Mouse (Mus musculus) olfactory bulb, adult 2 months (tissue): Measurements from ENCODE around the gene 2310061N02Rik. TPM values are rescaled to one million over a fixed set of nuclear protein-coding genes. Genes with fewer than 3 reads are reported as not detected.
"Not testable (repeated sequence)": the region's sequence is repeated elsewhere in the genome, so short reads cannot be mapped to it uniquely, and the experiment has no call there.

Experiments used
- H3K27ac ChIP-seq: fragments of 200-500 bp; 2 replicates; pipeline ENCODE4 v1.5.1; 2012; ENCODE audit warnings: low read depth, low read length; ENCODE audit not compliant: insufficient read depth
- H3K4me1 ChIP-seq: fragments of 200-500 bp; 2 replicates; pipeline ENCODE4 v1.6.1; 2012; ENCODE audit warnings: low read length; ENCODE audit not compliant: control insufficient read depth, insufficient read depth
- H3K4me3 ChIP-seq: fragments of 200-500 bp; 2 replicates; pipeline ENCODE4 v1.5.1; 2012; ENCODE audit warnings: mild to moderate bottlenecking, low read depth, low read length, moderate library complexity; ENCODE audit not compliant: insufficient read depth
- CTCF ChIP-seq: fragments of 200-500 bp; IDR thresholded peaks from 2 replicates; pipeline ENCODE4 v1.5.1; 2012; ENCODE audit warnings: low read depth, mild to moderate bottlenecking, low read length, moderate library complexity; ENCODE audit not compliant: insufficient read depth
- POLR2A ChIP-seq: fragments of 200-500 bp; IDR thresholded peaks from 2 replicates; pipeline ENCODE4 v1.6.1; 2012; ENCODE audit warnings: mild to moderate bottlenecking, low read depth, low read length, moderate library complexity; ENCODE audit not compliant: insufficient read depth
- WGBS: fragments of 180-500 bp; shearing (Covaris S2); methylation state at CpG from one replicate; pipeline ENCODE4 v1.1.7; 2018; 5-methylcytosine and 5-hydroxymethylcytosine counted together
- polyA plus RNA-seq: library from polyadenylated mRNA; stranded (reverse); fragments of >200 nt; gene quantifications from 2 replicates; pipeline ENCODE4 v1.2.4, GENCODE M21; 2012; ENCODE audit warnings: low replicate concordance; ENCODE audit not compliant: missing spikeins, insufficient read depth, insufficient read length

The 2310061N02Rik gene
- polyA plus RNA-seq: not detected in 2 replicates

DNA sequence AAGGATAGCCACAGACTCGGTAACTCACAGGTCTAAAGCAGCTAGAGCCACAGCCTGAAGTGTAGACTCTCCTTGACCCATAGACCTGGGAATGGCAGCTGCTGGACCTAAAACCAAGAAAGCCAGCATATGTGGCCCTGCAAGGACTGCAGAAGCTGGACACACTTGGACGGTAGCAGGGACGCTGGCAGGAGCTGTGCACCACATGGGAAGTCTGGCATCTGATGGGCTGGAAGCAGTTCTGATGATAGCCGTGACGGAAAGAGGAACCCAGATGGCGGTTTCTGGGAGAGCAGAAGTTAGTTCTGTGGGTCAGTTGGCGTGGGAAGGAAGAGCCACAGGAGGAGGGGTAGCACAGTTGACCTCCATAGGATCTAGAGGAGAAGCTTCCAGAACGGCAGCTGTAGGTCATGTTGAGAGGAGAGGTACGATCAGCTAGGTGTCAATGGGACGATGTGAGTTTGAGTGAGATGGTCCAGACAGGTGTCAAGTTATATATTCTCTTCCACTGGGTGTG is at the start of gene 2310061N02Rik:
TSS of gene 2310061N02Rik (minus strand) at position 467 of the 517 bp plus-strand sequence.
- 90% methylated on average over 10 of the region's 10 CpGs for WGBS

DNA sequence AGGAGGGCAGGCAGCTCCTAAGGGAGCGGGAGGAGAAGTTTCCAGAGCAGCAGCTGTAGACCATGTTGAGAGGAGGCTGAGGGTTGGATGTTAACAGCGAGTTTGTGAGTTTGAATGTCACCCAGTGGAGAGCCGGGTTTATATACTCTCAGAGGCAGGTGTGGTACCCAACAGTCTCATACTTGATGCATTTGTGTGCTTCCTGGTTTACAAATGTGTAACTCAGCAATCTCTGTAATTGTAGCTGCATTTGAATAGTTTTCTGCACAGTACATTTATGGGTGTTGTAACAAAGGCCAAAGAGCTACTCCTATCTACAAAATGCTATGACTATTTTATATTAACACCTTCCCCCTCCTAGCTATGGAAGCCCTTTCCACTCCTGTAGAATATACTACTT is 43.8 kb upstream of the 2310061N02Rik start, which contains the start of gene Krtap13:
TSS of gene Krtap13 (minus strand) at position 101 of the 400 bp plus-strand sequence.
- H3K27ac ChIP-seq, H3K4me1 ChIP-seq, H3K4me3 ChIP-seq: not testable (repeated sequence)
- 94% methylated on average over 3 of the region's 3 CpGs for WGBS

More for the DNA sequence above, at the start of gene 2310061N02Rik:
- no peaks in the 10 kb centered on the region for H3K4me1 ChIP-seq
- no peak for TF ChIP-seq CTCF
- TF ChIP-seq POLR2A: no peak
- no peak within 1 kb of the TSS for H3K27ac ChIP-seq
- no peak within 1 kb of the TSS for H3K4me3 ChIP-seq

DNA sequence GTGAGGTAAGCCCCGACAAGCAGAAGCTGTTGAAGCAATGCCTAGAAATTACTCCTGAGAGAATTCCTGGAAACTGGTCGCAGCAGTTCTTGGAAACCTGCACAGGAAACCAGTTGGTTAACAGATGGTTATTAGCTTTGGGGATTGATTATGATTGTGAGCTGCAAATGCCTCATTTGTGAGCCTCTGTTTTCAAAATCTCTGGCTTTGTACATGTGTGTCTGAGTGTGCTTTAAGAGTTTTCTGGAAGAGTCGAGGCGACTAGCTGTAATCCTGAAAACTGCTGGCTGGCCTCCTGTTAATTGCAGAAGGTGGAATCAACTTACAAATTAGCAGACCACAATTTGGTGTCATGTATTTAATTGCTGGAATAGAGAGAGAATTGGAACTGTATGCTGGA is 40.2 kb upstream of the 2310061N02Rik start:
- 55% methylated on average over 4 of the region's 4 CpGs for WGBS
- Histone ChIP-seq H3K4me1 (no peaks in the 10 kb centered on the region), H3K4me3 (no peak overlapping the region), H3K27ac (no peak overlapping the region)
- TF ChIP-seq POLR2A (no peak), CTCF (no peak)

DNA sequence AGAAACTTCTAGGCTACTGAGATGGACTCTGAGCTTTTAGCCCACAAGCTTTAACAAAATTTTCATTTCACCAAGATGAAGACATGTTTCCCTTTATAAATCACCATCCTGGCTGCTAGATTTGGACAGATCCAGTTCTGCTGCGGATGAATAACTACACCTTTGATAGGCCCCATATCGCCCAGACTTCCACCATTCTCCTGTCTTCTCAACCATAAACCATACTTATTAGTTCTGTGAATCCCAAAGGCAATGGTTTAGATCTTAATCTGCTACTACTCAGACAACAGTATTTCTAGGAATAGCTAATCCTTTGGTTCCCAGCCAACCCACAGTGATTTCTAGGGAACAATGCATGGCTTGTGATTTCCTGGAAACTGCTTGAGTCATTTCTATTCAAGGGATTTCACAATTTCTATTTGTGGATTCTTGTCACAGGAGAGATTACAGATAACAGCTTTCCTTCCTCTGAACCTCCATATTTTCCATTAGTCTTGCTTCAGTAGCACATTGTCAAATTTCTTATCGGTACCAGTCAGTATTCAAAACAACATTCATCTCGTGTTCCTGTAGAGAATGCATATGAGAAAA is 37.1 kb upstream of the 2310061N02Rik start:
- Histone ChIP-seq H3K4me1 (no peaks in the 10 kb centered on the region), H3K27ac (no peak overlapping the region), H3K4me3 (no peak overlapping the region)
- WGBS: 78% methylated on average over 4 of the region's 4 CpGs
- no peak for TF ChIP-seq CTCF
- no peak for TF ChIP-seq POLR2A

DNA sequence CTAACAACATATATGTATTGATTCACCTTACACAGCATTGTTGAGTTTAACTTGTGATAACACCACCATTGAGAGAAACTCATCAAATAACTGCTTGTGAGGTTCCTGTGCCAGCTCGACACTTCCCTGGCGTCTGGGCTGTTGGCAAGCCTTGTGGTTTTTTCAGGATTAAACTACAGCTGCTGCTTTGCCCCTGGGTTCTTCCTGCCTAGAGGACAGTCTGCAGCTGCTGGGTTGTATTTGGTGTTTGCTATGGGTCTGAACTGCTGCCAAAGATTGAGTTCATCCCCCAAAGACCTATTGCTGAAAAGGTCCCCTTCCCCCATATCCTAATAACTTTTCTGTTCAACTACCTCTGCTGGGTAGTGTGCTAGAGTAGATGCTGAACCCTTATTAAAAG is 27.6 kb upstream of the 2310061N02Rik start:
- H3K4me3 ChIP-seq: no peak overlapping the region
- 51% methylated on average over 2 of the region's 2 CpGs for WGBS
- no peaks in the 10 kb centered on the region for H3K4me1 ChIP-seq
- H3K27ac ChIP-seq: no peak overlapping the region
- TF ChIP-seq CTCF (no peak), POLR2A (no peak)

DNA sequence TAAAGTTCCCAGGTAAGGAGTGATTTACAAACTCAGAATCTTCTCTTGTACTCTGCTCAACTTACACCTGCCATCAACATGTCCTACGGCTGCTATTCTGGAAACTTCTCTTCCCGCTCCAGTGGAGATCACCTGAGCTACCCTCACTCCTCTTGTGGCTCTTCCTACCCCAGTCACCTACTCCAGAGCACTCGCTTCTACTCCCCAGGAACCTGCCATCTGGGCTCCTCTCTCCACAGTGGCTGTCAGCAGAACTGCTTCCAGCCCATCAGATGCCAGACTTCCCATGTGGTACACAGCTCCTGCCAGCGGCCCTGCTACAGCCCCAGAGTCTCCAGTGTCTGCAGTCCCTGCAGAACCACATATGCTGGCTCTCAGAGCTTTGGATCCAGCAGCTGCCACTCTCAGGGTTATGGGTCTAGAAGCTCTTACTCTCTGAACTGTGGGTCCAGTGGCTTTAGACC is 21.1 kb upstream of the 2310061N02Rik start, which contains the start of gene Krtap13-1:
TSS of gene Krtap13-1 (plus strand) at position 51 of the 464 bp plus-strand sequence.
- Histone ChIP-seq H3K4me1 (no peaks in the 10 kb centered on the region), H3K27ac (no peak within 1 kb of the TSS), H3K4me3 (no peak within 1 kb of the TSS)
- 84% methylated on average over 4 of the region's 4 CpGs for WGBS
- TF ChIP-seq POLR2A (no peak), CTCF (no peak)

DNA sequence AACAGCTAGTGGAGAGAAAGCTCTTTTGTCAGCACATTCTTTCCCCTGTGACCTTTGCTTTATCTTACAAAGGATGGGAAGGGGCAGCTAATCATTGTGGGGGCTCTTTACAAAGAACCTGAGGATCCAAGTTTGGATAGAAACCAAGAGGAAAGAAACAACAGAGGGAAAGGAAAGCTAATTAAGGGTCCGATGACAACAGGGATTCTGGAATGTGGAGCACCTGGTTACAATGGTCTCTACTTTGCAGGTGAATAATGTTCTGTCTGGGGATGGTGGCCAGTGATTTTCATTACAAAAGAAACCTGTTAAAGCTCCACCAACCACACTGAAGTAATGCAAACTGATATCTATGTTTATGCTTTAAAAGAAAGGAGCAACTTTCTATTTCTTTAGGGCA is 12.3 kb upstream of the 2310061N02Rik start:
- TF ChIP-seq POLR2A (no peak), CTCF (no peak)
- Histone ChIP-seq H3K27ac (no peak overlapping the region), H3K4me1 (no peaks in the 10 kb centered on the region), H3K4me3 (no peak overlapping the region)
- WGBS: 25% methylated on average over 1 of the region's 1 CpGs

DNA sequence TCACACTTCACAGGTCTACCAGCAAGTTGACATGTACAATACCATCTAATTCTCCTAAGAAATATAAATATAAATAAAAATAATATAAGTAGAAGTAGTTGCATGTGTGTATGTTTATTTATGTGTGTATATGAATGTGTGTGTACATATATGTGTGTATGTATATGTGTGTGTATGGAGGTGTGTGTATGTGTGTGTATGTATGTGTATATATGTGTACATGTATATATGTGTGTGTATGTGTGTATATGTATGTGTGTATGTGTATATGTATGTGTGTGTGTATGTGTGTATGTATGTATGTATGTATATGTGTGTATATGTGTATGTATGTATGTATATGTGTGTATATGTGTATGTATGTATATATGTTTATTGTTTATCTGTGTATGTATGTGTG is 8.8 kb upstream of the 2310061N02Rik start:
- TF ChIP-seq POLR2A (no peak), CTCF (no peak)
- Histone ChIP-seq H3K27ac (no peak overlapping the region), H3K4me1 (no peaks in the 10 kb centered on the region), H3K4me3 (no peak overlapping the region)

DNA sequence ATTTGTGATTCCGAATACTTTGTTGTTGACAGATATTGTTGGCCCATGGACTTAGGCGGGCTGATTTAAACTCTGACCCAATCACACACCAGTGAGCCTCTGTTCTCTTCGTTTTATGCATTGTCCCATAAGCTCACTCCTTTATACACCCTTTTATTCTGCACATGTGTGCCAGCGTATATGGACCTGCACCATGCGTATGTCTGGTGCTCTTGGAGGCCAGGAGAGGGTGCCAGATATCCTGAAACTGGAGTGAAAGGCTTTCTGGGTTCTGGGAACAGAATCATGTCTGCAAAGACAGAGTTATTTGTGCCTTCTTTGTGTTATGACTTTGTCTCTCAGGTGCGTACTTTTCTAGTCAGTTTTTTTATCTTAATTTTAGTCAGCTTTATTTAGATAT is 3.5 kb upstream of the 2310061N02Rik start:
- H3K4me3 ChIP-seq: no peak overlapping the region
- no peak overlapping the region for H3K27ac ChIP-seq
- 86% methylated on average over 6 of the region's 6 CpGs for WGBS
- TF ChIP-seq CTCF (no peak), POLR2A (no peak)
- no peaks in the 10 kb centered on the region for H3K4me1 ChIP-seq

DNA sequence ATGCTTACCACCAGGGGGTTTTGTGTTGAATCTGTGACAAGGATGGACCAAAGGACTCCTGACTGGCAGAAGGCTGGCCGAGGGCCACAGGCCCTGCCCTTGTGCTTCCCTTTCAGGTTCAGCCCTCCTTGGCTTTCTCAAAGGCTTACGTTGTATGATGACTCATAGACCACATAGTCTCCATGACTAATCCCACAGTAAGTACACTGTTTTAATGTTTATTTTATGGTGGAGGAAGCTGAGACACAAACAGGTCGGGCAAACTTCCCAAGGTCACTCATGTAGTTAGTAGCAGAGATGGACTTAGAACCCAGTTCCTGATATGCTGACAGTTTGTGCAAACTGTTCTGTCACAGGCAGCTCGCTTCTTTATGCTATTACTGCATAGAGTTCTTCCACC is 3.0 kb upstream of the 2310061N02Rik start:
- Histone ChIP-seq H3K4me1 (no peaks in the 10 kb centered on the region), H3K27ac (no peak overlapping the region), H3K4me3 (no peak overlapping the region)
- WGBS: 67% methylated on average over 4 of the region's 4 CpGs
- TF ChIP-seq POLR2A: no peak
- no peak for TF ChIP-seq CTCF
